Mouse (Mus musculus): Measurements from ENCODE around the gene Ankrd13b.

Ankrd13b gene

GRCm38 (mm10) chr11:77491502-77492291, 2.2 kb upstream of the Ankrd13b start:
- DNase-seq, result peak; percentile 67

GRCm38 (mm10) chr11:77491123-77491501, 1.6 kb upstream of the Ankrd13b start:
- DNase-seq, result peak; percentile 94

- no peak for DNase-seq
These were observed 973 bp upstream of the Ankrd13b start for GRCm38 (mm10) chr11:77490451-77490850.

- peak; percentile 15 for DNase-seq
These were observed 502 bp downstream of the Ankrd13b start for GRCm38 (mm10) chr11:77488771-77489581.

GRCm38 (mm10) chr11:77486798-77487197, 2.7 kb downstream of the Ankrd13b start:
- DNase-seq, result no peak

- DNase-seq, result no peak
These were observed 4.2 kb downstream of the Ankrd13b start for GRCm38 (mm10) chr11:77485229-77485628.

- DNase-seq, result peak; percentile 32
These were observed 5.8 kb downstream of the Ankrd13b start for GRCm38 (mm10) chr11:77483510-77484255.

GRCm38 (mm10) chr11:77483043-77483442, 6.4 kb downstream of the Ankrd13b start:
- DNase-seq, result no peak

- DNase-seq, result no peak
These were observed 12.6 kb downstream of the Ankrd13b start for GRCm38 (mm10) chr11:77476895-77477294.

- DNase-seq, result no peak
These were observed 13.3 kb downstream of the Ankrd13b start for GRCm38 (mm10) chr11:77476216-77476615.

GRCm38 (mm10) chr11:77472775-77473174, 16.7 kb downstream of the Ankrd13b start:
- DNase-seq, result no peak

GRCm38 (mm10) chr11:77471407-77471806, 18.1 kb downstream of the Ankrd13b start:
- no peak for DNase-seq

GRCm38 (mm10) chr11:77468397-77468796, 21.1 kb downstream of the Ankrd13b start:
- DNase-seq, result no peak

- DNase-seq, result peak; percentile 89
These were observed 21.7 kb downstream of the Ankrd13b start for GRCm38 (mm10) chr11:77467784-77468183.

GRCm38 (mm10) chr11:77467157-77467556, 22.3 kb downstream of the Ankrd13b start:
- peak; percentile 87 for DNase-seq

GRCm38 (mm10) chr11:77466544-77466943, 22.9 kb downstream of the Ankrd13b start:
- DNase-seq, result no peak

- no peak for DNase-seq
These were observed 24.4 kb downstream of the Ankrd13b start for GRCm38 (mm10) chr11:77465111-77465510.

GRCm38 (mm10) chr11:77464684-77465083, 24.8 kb downstream of the Ankrd13b start:
- DNase-seq, result no peak

GRCm38 (mm10) chr11:77463786-77464185, 25.7 kb downstream of the Ankrd13b start:
- no peak for DNase-seq

GRCm38 (mm10) chr11:77463101-77463445, 26.4 kb downstream of the Ankrd13b start:
- DNase-seq, result no peak

- peak; percentile 87 for DNase-seq
These were observed 27.0 kb downstream of the Ankrd13b start, which contains the start of gene Coro6 for GRCm38 (mm10) chr11:77462283-77463100. Gene Coro6, plus strand, starts transcription at chr11:77462411.

GRCm38 (mm10) chr11:77461856-77462255, 27.6 kb downstream of the Ankrd13b start:
- no peak for DNase-seq

Data from lung, postnatal 36 days (tissue).